Mouse (Mus musculus) stomach, embryonic 14.5 days (tissue): Measurements from ENCODE around the gene Ttf1. TPM values are rescaled to one million over a fixed set of nuclear protein-coding genes. Genes with fewer than 3 reads are reported as not detected.

Experiments used
- ATAC-seq: fragments of 200-750 bp; cut with Nextera tagmentation; 2 replicates; pipeline ENCODE4 v1.8.0; 2017; ENCODE audit warnings: low read depth, moderate TSS enrichment; ENCODE audit not compliant: insufficient number of reproducible peaks, insufficient read depth, low FRiP score
- H3K27ac ChIP-seq: fragments of 300-500 bp; sonication (generic); 2 replicates; pipeline ENCODE4 v1.5.1; 2014; ENCODE audit warnings: mild to moderate bottlenecking, low read length, moderate library complexity, mixed read lengths
- H3K27me3 ChIP-seq: fragments of 300-500 bp; sonication (generic); 2 replicates; pipeline ENCODE4 v1.6.1; 2014; ENCODE audit warnings: low read length, control low read depth, mixed read lengths; ENCODE audit not compliant: control insufficient read depth, insufficient read depth
- H3K36me3 ChIP-seq: fragments of 300-500 bp; sonication (generic); 2 replicates; pipeline ENCODE4 v1.6.1; 2014; ENCODE audit warnings: mild to moderate bottlenecking, control low read depth, low read length, moderate library complexity, mixed read lengths; ENCODE audit not compliant: control insufficient read depth, insufficient read depth
- H3K4me1 ChIP-seq: fragments of 300-500 bp; sonication (generic); 2 replicates; pipeline ENCODE4 v1.6.1; 2014; ENCODE audit warnings: low read length, control low read depth, mixed read lengths; ENCODE audit not compliant: control insufficient read depth, insufficient read depth
- H3K4me2 ChIP-seq: fragments of 300-500 bp; sonication (generic); replicated peaks from 2 replicates; pipeline ENCODE4 v1.6.1; 2014; ENCODE audit warnings: low read depth, low read length, control low read depth
- H3K4me3 ChIP-seq: fragments of 300-500 bp; sonication (generic); 2 replicates; pipeline ENCODE4 v1.5.1; 2014; ENCODE audit warnings: low read depth, low read length, control low read depth
- H3K9ac ChIP-seq: fragments of 300-500 bp; sonication (generic); replicated peaks from 2 replicates; pipeline ENCODE4 v1.6.1; 2014; ENCODE audit warnings: low read depth, mild to moderate bottlenecking, control low read depth, low read length, moderate library complexity, mixed read lengths
- H3K9me3 ChIP-seq: fragments of 300-500 bp; sonication (generic); 2 replicates; pipeline ENCODE4 v1.6.1; 2016; ENCODE audit warnings: low read depth, low read length, control low read depth; ENCODE audit not compliant: control insufficient read depth
- whole genome bisulfite sequencing: fragments of 180-500 bp; shearing (Covaris S2); extraction: QIAGEN DNeasy Blood & Tissue Kit; methylation state at CpG from one replicate; pipeline ENCODE4 v1.1.7; 2014; 5-methylcytosine and 5-hydroxymethylcytosine counted together
- polyA plus RNA-seq: library from polyadenylated mRNA; unstranded; fragments of >200 nt; fragmentation: Nextera tagmentation; extraction: Ambion mirVana; gene quantifications from 2 replicates; pipeline ENCODE4 v1.2.1, GENCODE M21; 2014

Ttf1 gene
- polyA plus RNA-seq, 1 experiment from 2014 or later, result 10.4 TPM

DNA sequence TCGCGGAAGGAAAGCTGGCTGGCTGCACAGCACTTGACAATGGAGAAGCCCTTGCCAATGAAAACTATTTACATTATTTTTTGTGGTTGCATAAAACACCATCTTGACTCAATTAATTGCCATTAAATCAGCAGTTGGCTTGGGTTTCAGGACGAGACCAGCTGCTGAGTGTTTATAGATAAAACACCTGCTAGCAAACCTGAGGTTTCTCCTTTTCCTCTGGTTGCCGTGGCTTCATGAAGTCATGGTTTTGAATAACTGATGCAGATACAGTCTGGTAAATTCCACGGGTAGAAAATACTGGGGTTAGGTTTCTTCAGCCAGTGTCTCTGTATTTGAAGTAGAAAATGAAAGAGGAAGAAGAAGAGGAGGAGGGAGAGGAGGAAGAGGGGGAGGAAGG lies 8.1 kb upstream of the Ttf1 start:
- H3K27me3 ChIP-seq, result 0 out of 2 replicates have a peak, but pooled peaks cover 2% of the 10 kb centered on the region
- no peak overlapping the region for H3K27ac ChIP-seq
- 34% methylated on average over 5 of the region's 5 CpGs for WGBS
- H3K9ac ChIP-seq, result no peak overlapping the region
- H3K4me1 ChIP-seq, result peaks cover 6% of the 10 kb centered on the region; the same call in 1 of the 2 replicates
- H3K4me2 ChIP-seq, result no peak overlapping the region
- H3K4me3 ChIP-seq, result no peak overlapping the region
- H3K36me3 ChIP-seq, result no peaks in the 10 kb centered on the region
- no peaks in the 10 kb centered on the region for H3K9me3 ChIP-seq
- ATAC-seq, result no peak

GRCm38 (mm10) chr2:29052943-29053454 lies 7.1 kb upstream of the Ttf1 start:
- 28% methylated on average over 4 of the region's 4 CpGs for WGBS
- Histone ChIP-seq H3K36me3 (no peaks in the 10 kb centered on the region), H3K9ac (no peak overlapping the region), H3K4me2 (no peak overlapping the region), H3K27me3 (0 out of 2 replicates have a peak, but pooled peaks cover 2% of the 10 kb centered on the region), H3K9me3 (no peaks in the 10 kb centered on the region), H3K4me3 (no peak overlapping the region), H3K4me1 (peaks cover 6% of the 10 kb centered on the region; the same call in 1 of the 2 replicates), H3K27ac (no peak overlapping the region)
- ATAC-seq, result no peak

- no peaks in the 10 kb centered on the region for H3K9me3 ChIP-seq
- peak overlapping the region; percentile 88 for H3K4me2 ChIP-seq
- H3K27me3 ChIP-seq, result 0 out of 2 replicates have a peak, but pooled peaks cover 2% of the 10 kb centered on the region
- ATAC-seq, result 0 out of 2 replicates have a peak, but pooled peaks have one; percentile 29
- no peak overlapping the region for H3K27ac ChIP-seq
- H3K4me3 ChIP-seq, result peak overlapping the region; percentile 41
- WGBS, result 3% methylated on average over 20 of the region's 20 CpGs
- no peaks in the 10 kb centered on the region for H3K36me3 ChIP-seq
- H3K9ac ChIP-seq, result peak overlapping the region; percentile 31; the same call in 1 of the 2 replicates
- peaks cover 6% of the 10 kb centered on the region; the same call in 1 of the 2 replicates for H3K4me1 ChIP-seq
Observed at GRCm38 (mm10) chr2:29053802-29054544, 6.1 kb upstream of the Ttf1 start.

DNA sequence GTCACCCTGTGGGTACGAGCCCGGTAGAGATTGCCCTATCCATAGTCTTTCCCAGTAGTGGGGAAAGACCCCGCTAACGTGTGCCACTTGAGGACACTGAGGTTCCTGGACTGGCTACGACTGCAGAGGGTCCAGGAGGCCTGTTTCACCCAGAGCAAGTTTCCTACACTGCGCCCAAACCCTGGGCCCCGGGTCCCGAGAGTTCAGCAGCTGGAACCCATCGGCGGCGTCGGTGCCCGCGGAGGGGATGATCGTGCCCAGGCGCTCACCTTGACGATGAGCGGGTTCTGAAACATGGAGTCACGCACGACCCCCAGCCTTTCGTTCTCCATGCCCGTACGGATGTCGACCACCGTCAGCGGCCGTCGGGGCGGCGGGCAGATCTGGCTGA lies 5.5 kb upstream of the Ttf1 start:
- H3K27me3 ChIP-seq, result 0 out of 2 replicates have a peak, but pooled peaks cover 2% of the 10 kb centered on the region
- no peaks in the 10 kb centered on the region for H3K36me3 ChIP-seq
- peak overlapping the region; percentile 88 for H3K4me2 ChIP-seq
- peaks cover 6% of the 10 kb centered on the region; the same call in 1 of the 2 replicates for H3K4me1 ChIP-seq
- H3K27ac ChIP-seq, result no peak overlapping the region
- H3K9ac ChIP-seq, result peak overlapping the region; percentile 31; the same call in 1 of the 2 replicates
- no peaks in the 10 kb centered on the region for H3K9me3 ChIP-seq
- WGBS, result under 1% methylated on average over 30 of the region's 30 CpGs
- no peak for ATAC-seq
- peak overlapping the region; percentile 41 for H3K4me3 ChIP-seq

GRCm38 (mm10) chr2:29054991-29055390 lies 5.1 kb upstream of the Ttf1 start, which contains the start of gene Cfap77:
Gene Cfap77, minus strand, starts transcription at chr2:29055066.
- 0 out of 2 replicates have a peak, but pooled peaks cover 2% of the 10 kb centered on the region for H3K27me3 ChIP-seq
- H3K9me3 ChIP-seq, result no peaks in the 10 kb centered on the region
- peak; percentile 73; the same call in 1 of the 2 replicates for ATAC-seq
- peaks cover 6% of the 10 kb centered on the region; the same call in 1 of the 2 replicates for H3K4me1 ChIP-seq
- H3K4me3 ChIP-seq, result peak within 1 kb of the TSS; percentile 41
- H3K9ac ChIP-seq, result peak within 1 kb of the TSS; percentile 31; the same call in 1 of the 2 replicates
- H3K36me3 ChIP-seq, result no peaks in the 10 kb centered on the region
- 1% methylated on average over 25 of the region's 25 CpGs for WGBS
- H3K27ac ChIP-seq, result no peak within 1 kb of the TSS
- peak within 1 kb of the TSS; percentile 88 for H3K4me2 ChIP-seq

DNA sequence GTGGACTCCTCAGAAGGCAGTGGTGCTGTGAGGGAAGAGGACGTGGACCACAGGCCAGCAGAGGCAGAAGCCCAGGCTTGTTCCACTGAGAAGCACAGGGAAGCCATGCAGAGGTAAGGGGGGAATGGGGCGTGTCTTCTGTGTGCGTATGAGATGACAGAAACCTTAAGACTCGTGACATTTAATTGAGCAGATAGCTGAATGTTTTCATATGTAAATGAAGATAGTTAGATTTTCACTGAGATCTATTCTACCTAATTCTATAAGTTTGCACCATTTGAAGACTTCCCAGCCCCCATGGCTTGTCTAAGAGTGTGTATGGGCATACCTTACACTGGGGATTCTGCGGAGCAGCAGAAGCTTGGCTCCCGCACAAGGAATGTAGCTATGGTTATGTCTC lies 5.7 kb downstream of the Ttf1 start:
- Histone ChIP-seq H3K36me3 (peaks cover 17% of the 10 kb centered on the region), H3K27ac (no peak overlapping the region), H3K4me3 (no peak overlapping the region), H3K9me3 (no peaks in the 10 kb centered on the region), H3K9ac (no peak overlapping the region), H3K4me2 (no peak overlapping the region), H3K27me3 (no peaks in the 10 kb centered on the region), H3K4me1 (peaks cover 3% of the 10 kb centered on the region; the same call in 1 of the 2 replicates)
- no peak for ATAC-seq
- 81% methylated on average over 6 of the region's 6 CpGs for WGBS

- no peak overlapping the region for H3K27ac ChIP-seq
- no peak for ATAC-seq
- no peaks in the 10 kb centered on the region for H3K27me3 ChIP-seq
- H3K4me1 ChIP-seq, result no peaks in the 10 kb centered on the region; the same call in 1 of the 2 replicates
- H3K9me3 ChIP-seq, result no peaks in the 10 kb centered on the region
- no peak overlapping the region for H3K4me3 ChIP-seq
- WGBS, result 57% methylated on average over 7 of the region's 7 CpGs
- H3K36me3 ChIP-seq, result peaks cover 17% of the 10 kb centered on the region
- H3K4me2 ChIP-seq, result no peak overlapping the region
- H3K9ac ChIP-seq, result no peak overlapping the region
Observed at GRCm38 (mm10) chr2:29066410-29066809, 6.3 kb downstream of the Ttf1 start.

DNA sequence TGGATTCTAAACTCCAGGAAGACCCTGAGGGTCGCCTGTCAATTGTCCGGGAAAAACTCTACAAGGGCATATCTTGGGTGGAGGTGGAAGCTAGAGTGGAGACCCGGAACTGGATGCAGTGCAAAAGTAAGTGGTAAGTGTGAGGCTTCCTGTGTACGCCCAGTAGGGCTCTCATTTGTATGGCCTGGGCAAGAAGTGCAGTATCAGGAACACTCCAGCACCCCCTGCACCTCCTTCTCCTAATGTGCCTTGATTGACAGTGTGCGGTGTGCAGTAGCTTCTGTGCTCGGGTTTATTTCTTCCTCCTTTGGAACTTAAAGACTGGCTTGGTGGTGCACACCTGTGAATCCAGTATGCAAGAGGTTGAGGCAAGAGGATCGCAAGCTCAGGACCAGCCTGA lies 14.6 kb downstream of the Ttf1 start:
- no peaks in the 10 kb centered on the region for H3K27me3 ChIP-seq
- no peak for ATAC-seq
- peaks cover 63% of the 10 kb centered on the region for H3K36me3 ChIP-seq
- no peaks in the 10 kb centered on the region for H3K4me1 ChIP-seq
- 90% methylated on average over 7 of the region's 7 CpGs for WGBS
- H3K27ac ChIP-seq, result no peak overlapping the region
- no peak overlapping the region for H3K4me3 ChIP-seq
- H3K4me2 ChIP-seq, result no peak overlapping the region
- H3K9me3 ChIP-seq, result no peaks in the 10 kb centered on the region
- H3K9ac ChIP-seq, result no peak overlapping the region
